Mouse (Mus musculus) lung, adult 2 months (tissue): Measurements from ENCODE around the gene Slc2a3.

Experiments used
- CTCF ChIP-seq: fragments of 200-500 bp; IDR thresholded peaks from 2 replicates; pipeline ENCODE4 v1.5.1; 2011; ENCODE audit warnings: mild to moderate bottlenecking, low read length, control low read depth; ENCODE audit not compliant: insufficient read depth
- POLR2A ChIP-seq: fragments of 200-500 bp; IDR thresholded peaks from 2 replicates; pipeline ENCODE4 v1.6.1; 2011; ENCODE audit warnings: low read depth, mild to moderate bottlenecking, control low read depth, low read length, borderline replicate concordance; ENCODE audit errors: extremely low read depth

GRCm38 (mm10) chr6:122742228-122742899 lies 59.1 kb downstream of the Slc2a3 start:
- TF ChIP-seq CTCF: no peak
- TF ChIP-seq POLR2A: no peak
